ENCODE assay signal across 10 mouse cellular contexts in the genomic region with DNA sequence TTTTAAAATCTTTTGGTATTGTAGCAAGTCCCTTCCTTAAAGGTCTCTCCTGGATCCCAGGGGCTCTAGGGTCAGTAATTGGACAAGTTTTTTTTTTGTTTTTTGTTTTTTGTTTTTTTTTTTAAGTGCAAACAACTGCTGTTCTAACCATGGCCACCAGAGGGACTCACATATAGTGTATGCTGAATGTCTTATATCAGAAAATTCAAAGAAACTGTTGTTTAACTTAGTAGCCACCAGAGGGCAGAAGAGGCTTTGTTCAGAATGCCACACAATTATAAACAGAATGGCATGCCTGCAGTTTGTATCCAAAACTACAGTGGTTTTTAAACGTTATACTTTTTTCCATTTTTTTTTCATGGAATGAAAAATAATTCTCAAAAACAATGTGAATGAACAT. TPM values are rescaled to one million over a fixed set of nuclear protein-coding genes. Genes with fewer than 3 reads are reported as not detected.
DNase-seq lines count a peak whose midpoint lies in the region; ATAC-seq lines count a peak whose summit lies in the region.
"Had no signal": no experiment of that assay in that cellular context is flagged by ENCODE, and none has a peak within 500 bp of the region (broad histone marks: within the 10 kb centered on the region; RNA-seq: fewer than 3 reads in every experiment).

No protein-coding gene starts in this region.

- no peaks in the 10 kb centered on the region for H3K9me3 ChIP-seq in limb, embryonic 11.5 days (ENCODE audit: control insufficient read depth, low read length)
- H3K9me3 ChIP-seq in limb, embryonic 10.5 days (replicated peaks), result 0 out of 2 replicates have a peak, but pooled peaks cover 3% of the 10 kb centered on the region
- H3K9me3 ChIP-seq in hindbrain, embryonic 16.5 days (ENCODE audit: control insufficient read depth, low read length), result no peaks in the 10 kb centered on the region
- no peaks in the 10 kb centered on the region for H3K9me3 ChIP-seq in neural tube, embryonic 13.5 days

- no peak overlapping the region for H3K27ac ChIP-seq in limb, embryonic 11.5 days (replicated peaks; ENCODE audit: low read depth, low read length)
- no peak overlapping the region for H3K27ac ChIP-seq in limb, embryonic 10.5 days
- H3K27ac ChIP-seq in hindbrain, embryonic 16.5 days (ENCODE audit: low read depth, low read length), result no peak overlapping the region
- H3K27ac ChIP-seq in neural tube, embryonic 13.5 days (replicated peaks), result no peak overlapping the region

- WGBS in limb, embryonic 11.5 days, result 19% methylated on average over 1 of the region's 1 CpGs
- WGBS in limb, embryonic 10.5 days, result 14% methylated on average over 1 of the region's 1 CpGs
- 6% methylated on average over 1 of the region's 1 CpGs for WGBS in hindbrain, embryonic 16.5 days
- WGBS in neural tube, embryonic 13.5 days, result 15% methylated on average over 1 of the region's 1 CpGs

- no peaks in the 10 kb centered on the region for H3K4me1 ChIP-seq in limb, embryonic 11.5 days (ENCODE audit: control insufficient read depth, insufficient read depth, low read length)
- no peaks in the 10 kb centered on the region for H3K4me1 ChIP-seq in limb, embryonic 10.5 days
- no peaks in the 10 kb centered on the region for H3K4me1 ChIP-seq in hindbrain, embryonic 16.5 days (ENCODE audit: control insufficient read depth, insufficient read depth, low read depth, low read length)
- H3K4me1 ChIP-seq in neural tube, embryonic 13.5 days (replicated peaks), result no peaks in the 10 kb centered on the region

- no peak overlapping the region for H3K9ac ChIP-seq in limb, embryonic 11.5 days (ENCODE audit: low read length)
- no peak overlapping the region for H3K9ac ChIP-seq in hindbrain, embryonic 16.5 days (ENCODE audit: low read depth, low read length)
- no peak overlapping the region for H3K9ac ChIP-seq in neural tube, embryonic 13.5 days

- no peaks in the 10 kb centered on the region for H3K36me3 ChIP-seq in limb, embryonic 11.5 days (ENCODE audit: control insufficient read depth, insufficient read depth, low read length)
- H3K36me3 ChIP-seq in limb, embryonic 10.5 days, result no peaks in the 10 kb centered on the region
- H3K36me3 ChIP-seq in hindbrain, embryonic 16.5 days (ENCODE audit: control insufficient read depth, insufficient read depth, low read length), result no peaks in the 10 kb centered on the region
- no peaks in the 10 kb centered on the region for H3K36me3 ChIP-seq in neural tube, embryonic 13.5 days

- peak; percentile 45 for DNase-seq in limb, embryonic 11.5 days (ENCODE audit: low spot score)
- DNase-seq in limb, embryonic 10.5 days (ENCODE audit: low spot score), result no peak
- DNase-seq in NIH3T3 (ENCODE audit: low read depth), result peak; percentile 74
- peak; percentile 63 to 79 for DNase-seq in cerebellum, postnatal 10 days
- no peak for DNase-seq in thymus, postnatal 36 days
- no peak for DNase-seq in urinary bladder, adult 18-20 months (ENCODE audit: low spot score in 2 of 2)

- H3K4me2 ChIP-seq in limb, embryonic 11.5 days (ENCODE audit: low read depth, severe bottlenecking), result no peak overlapping the region
- H3K4me2 ChIP-seq in hindbrain, embryonic 16.5 days (ENCODE audit: low read length), result no peak overlapping the region
- H3K4me2 ChIP-seq in neural tube, embryonic 13.5 days, result no peak overlapping the region

- no peak for ATAC-seq in limb, embryonic 11.5 days (ENCODE audit: insufficient number of reproducible peaks, low FRiP score, low TSS enrichment, low read depth)
- ATAC-seq in hindbrain, embryonic 16.5 days, result peak; percentile 92
- peak; percentile 76 for ATAC-seq in neural tube, embryonic 13.5 days (ENCODE audit: low read depth)

- no peaks in the 10 kb centered on the region for H3K27me3 ChIP-seq in limb, embryonic 11.5 days (ENCODE audit: control insufficient read depth, insufficient read depth, low read length)
- no peaks in the 10 kb centered on the region for H3K27me3 ChIP-seq in limb, embryonic 10.5 days (ENCODE audit: low read depth, poor library complexity, severe bottlenecking)
- H3K27me3 ChIP-seq in hindbrain, embryonic 16.5 days (replicated peaks; ENCODE audit: control insufficient read depth, insufficient read depth, low read length), result no peaks in the 10 kb centered on the region
- no peaks in the 10 kb centered on the region for H3K27me3 ChIP-seq in neural tube, embryonic 13.5 days

- no peak overlapping the region for H3K4me3 ChIP-seq in limb, embryonic 11.5 days (ENCODE audit: low read depth, low read length)
- H3K4me3 ChIP-seq in limb, embryonic 10.5 days, result no peak overlapping the region
- H3K4me3 ChIP-seq in hindbrain, embryonic 16.5 days (ENCODE audit: low read length), result no peak overlapping the region
- H3K4me3 ChIP-seq in neural tube, embryonic 13.5 days, result no peak overlapping the region
- H3K4me3 ChIP-seq: erythroblast, embryonic 14.5 days had no signal

RNA-seq across cellular contexts. Expression of gene A26c2, which starts 53.6 kb away (rescaled TPM):
- not detected in 2 replicates for polyA plus RNA-seq in limb, embryonic 11.5 days (2014; fragmentation: Nextera tagmentation; extraction: Ambion mirVana)
- polyA plus RNA-seq in limb, embryonic 10.5 days (2016; fragmentation: Nextera tagmentation; extraction: Ambion mirVana), result not detected in 2 replicates
- not detected in 2 replicates for polyA plus RNA-seq in hindbrain, embryonic 16.5 days (2015; fragmentation: Nextera tagmentation; extraction: Ambion mirVana)
- polyA plus RNA-seq in neural tube, embryonic 13.5 days (2015; fragmentation: Nextera tagmentation; extraction: Ambion mirVana), result not detected in 2 replicates
- polyA plus RNA-seq: erythroblast, embryonic 14.5 days; lung, embryonic 16.5 days had no signal

Comparison
In these comparisons a context has a peak if more than half of its experiments do, and no peak if none do; other contexts are left out.
1. DNase-seq: peak in limb, embryonic 11.5 days (single experiment), NIH3T3 (single experiment) and cerebellum, postnatal 10 days (2 of 2); none in limb, embryonic 10.5 days (single experiment), thymus, postnatal 36 days (0 of 2) and urinary bladder, adult 18-20 months (0 of 2).